Mouse (Mus musculus) heart, adult 9 months (tissue): Measurements from ENCODE around the gene Pold4.

ENCODE experiments used
- DNase-seq, 2 experiments: peaks; one replicate each; pipeline ENCODE4 v3.0.0; 2022; ENCODE audit warnings: low spot score in 2 of 2

Gene Pold4

GRCm38 (mm10) chr19:4203604-4204326, 27.9 kb upstream of the Pold4 start:
- no peak for DNase-seq

DNA sequence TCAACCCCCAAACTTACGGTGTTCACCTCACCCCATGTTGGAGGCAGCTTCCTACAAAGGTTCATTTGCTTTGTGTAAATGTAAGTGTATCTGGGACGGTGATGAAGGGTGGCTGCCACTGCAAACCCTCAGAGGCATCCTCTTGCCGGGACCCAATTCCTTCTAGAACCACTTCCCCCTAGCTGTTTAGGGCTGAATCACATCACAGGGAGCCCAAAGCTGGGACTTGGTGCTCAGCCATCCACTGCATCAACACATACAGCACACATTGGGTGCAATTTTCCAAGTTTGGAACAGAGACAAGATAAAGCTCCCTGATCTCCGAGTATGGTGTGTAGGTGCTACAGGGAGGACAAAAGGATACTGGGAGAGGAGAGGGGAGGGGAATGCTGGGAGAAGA, 26.8 kb upstream of the Pold4 start:
- no peak for DNase-seq

DNA sequence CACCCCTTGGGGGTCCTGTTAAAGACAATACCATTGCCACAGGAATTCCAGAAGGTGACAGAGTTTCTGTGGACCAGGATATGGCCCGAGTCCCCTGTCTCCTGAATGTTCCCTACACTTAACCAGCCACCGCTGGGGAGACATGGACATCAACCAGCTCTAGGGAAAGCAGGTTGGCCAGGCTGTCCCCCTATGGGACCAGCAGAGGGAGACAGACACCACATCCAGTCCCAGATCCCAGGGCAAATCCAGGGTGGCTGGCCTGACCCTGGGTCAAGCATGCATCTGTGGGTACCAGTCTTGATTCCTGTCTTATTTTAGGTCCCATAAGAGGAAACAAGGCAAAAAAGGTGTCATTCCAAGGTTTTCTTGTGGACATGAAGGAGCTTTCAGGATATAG, 24.7 kb upstream of the Pold4 start:
- DNase-seq: peak; percentile 72 to 78

GRCm38 (mm10) chr19:4208563-4208962, 23.1 kb upstream of the Pold4 start:
- no peak for DNase-seq

GRCm38 (mm10) chr19:4211891-4212588, 19.7 kb upstream of the Pold4 start:
- no peak for DNase-seq

DNA sequence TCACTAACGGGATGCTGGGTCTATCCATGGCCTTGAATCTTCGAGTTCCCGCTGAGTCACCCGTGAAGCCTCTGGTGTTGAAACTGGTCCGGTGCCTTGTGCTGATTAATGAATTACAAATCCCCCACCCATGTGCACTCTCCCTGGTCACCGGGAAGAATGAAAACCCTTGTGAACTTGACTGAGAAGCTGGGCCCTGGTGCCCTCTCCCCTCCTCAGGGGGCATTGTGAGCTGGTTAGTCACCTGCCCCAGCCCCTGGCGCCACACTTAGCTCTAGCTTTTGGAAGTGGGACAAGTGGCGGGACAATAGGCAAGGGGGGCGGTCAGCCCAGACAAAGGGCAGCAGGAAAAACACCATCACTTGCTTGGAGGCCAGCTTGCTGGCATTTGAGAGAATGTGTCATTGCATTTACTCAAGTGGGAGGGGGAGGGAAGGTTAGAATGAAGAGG, 18.1 kb upstream of the Pold4 start:
- DNase-seq: no peak

DNA sequence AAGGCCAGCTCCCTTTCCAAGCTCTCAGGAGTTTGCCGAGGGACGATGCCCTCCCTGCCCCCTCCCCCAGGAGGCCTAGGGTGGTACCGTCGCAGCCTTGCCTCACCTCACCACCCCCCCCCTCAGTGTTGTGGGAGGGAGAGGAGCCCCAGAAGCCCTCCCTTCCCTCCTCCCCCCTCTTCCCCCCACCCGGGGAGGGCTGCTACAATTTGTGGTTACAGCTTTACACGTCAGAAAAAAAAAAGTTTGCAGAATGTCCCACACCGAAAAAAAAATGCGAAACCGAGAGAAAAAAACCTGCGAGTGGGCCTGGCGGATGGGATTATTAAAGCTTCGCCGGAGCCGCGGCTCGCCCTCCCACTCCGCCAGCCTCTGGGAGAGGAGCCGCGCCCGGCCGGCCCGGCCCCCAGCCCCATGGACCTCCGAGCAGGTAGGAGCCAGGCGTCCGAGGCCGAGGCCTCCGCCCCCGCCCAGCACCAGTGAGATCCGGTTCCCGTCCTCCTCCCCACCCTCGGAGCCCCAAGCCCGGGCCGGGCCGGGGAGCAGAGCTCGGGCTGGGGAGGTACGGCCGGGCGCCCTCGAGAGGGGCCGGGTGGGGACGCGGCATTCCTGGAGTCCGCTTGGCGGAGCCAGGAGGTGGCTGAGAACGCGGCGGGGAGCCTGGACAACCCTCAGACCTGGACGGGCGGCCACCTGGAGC, 17.5 kb upstream of the Pold4 start, which contains the start of the genes Clcf1 and AC109138.7:
Gene Clcf1 (plus strand): TSS at position 168 of the 700 bp plus-strand sequence.
Gene AC109138.7 (plus strand): TSS at position 287 of the 700 bp plus-strand sequence.
- no peak for DNase-seq

DNA sequence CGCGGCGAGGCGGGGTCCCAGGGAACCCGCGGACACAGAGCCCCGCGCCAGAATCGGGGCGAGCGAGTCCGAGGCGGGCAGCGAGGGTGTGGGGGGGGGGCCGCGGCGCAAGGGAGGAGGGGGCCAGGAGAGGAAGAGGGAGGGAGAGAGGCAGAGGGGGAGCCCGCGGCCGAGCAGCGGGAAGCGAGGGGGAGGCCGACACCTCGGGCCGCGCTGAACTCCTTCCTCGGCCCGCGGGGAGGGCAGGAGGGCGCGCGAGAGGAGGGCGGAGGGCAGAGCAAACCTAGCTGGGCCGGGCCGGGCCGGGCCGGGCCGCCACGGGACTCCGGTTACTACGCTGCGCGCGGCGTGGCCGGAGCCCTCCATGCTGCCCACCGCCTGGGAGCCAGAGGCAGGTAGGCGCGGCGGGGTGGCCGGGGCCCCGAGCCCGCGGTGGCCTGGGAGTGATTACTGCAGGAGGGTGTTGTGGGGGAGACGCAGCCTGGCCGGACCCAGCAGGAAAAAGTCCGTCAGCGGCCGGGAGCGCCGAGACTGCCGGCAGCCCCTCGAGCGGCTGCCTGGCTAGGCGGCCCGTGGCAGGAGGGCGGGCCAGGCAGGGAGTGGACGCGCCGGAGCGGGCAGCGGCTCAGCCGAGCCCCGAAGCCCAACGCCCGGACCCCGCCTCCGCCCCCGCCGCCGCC, 16.8 kb upstream of the Pold4 start:
- no peak for DNase-seq

DNA sequence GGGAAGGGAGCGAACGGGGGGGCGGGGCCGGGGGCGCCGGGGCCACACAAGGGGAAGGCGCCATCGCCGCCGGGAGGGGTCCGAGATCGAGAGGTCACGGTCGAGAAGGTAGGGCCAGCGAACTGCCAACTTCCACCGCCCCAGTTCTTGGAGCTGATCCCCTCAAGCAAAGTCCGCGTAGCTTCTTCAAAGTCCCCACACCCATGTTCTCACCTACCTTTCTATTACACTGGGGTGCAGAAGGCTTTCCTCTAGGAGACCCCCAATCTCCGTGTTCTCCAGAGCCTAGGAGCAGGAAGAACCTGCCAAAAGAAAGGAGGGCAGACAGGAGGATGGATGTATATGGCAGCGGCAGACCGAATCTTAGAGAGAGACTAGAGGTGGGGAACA, 16.3 kb upstream of the Pold4 start:
- DNase-seq: no peak

- no peak for DNase-seq
Observed at GRCm38 (mm10) chr19:4216041-4216685, 15.5 kb upstream of the Pold4 start.

- no peak for DNase-seq
Observed at GRCm38 (mm10) chr19:4217140-4217539, 14.6 kb upstream of the Pold4 start.

GRCm38 (mm10) chr19:4217855-4218254, 13.8 kb upstream of the Pold4 start:
- DNase-seq: no peak

DNA sequence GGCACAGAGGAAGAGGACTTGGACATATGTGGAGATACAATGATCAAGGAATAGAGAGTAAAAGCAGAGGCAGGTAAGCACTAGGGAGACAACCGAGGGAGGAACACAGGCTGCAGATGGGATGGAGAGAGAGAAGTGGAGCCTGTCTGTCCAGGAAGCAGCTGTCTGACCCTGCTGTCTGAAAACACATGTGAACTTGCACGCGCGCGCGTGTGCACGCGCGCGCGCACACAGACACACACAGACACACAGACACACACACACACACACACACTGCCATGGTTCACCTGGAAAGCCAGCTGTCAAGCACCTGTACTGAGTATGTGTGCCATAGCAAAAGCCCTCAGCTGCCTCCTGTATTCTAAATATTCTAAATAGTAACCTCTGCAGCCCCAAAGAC, 13.4 kb upstream of the Pold4 start:
- no peak for DNase-seq

DNA sequence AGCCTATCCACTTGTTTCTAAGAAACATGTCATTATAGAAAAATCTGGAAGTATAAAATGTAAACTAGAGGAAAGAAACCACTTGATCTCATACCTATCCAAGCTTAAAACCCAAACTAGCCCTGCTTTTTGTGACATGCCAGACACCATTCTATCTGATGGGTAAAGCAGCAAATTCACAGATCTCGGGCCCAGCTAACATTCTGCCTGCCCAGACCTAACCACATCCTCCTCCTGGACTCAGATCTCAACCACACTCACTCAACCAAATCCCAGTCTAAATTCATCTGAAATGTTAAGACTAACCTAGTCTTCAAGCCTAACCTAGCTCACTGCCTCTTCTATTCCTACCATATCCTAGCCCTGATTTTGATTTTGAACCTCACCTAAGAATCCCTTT, 12.9 kb upstream of the Pold4 start:
- DNase-seq: no peak

DNA sequence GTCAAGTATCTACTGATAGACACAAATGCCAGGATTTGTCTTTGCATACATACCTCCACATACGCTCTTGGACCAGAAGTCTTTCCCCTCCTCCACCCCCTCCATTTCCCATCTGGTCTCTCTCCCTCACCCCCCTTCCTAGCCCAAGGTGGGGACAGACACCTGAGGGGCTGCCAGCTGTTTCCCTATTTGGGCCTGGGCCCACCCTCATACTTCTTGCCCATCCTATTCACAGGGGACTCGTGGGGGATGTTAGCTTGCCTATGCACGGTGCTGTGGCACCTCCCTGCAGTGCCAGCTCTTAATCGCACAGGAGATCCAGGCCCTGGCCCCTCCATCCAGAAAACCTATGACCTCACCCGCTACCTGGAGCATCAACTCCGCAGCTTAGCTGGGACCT, 11.8 kb upstream of the Pold4 start:
- no peak for DNase-seq

- no peak for DNase-seq
Observed at GRCm38 (mm10) chr19:4220416-4220815, 11.3 kb upstream of the Pold4 start.

GRCm38 (mm10) chr19:4220957-4221743, 10.5 kb upstream of the Pold4 start:
- DNase-seq: peak in 1 of 2 experiments; percentile 28

DNA sequence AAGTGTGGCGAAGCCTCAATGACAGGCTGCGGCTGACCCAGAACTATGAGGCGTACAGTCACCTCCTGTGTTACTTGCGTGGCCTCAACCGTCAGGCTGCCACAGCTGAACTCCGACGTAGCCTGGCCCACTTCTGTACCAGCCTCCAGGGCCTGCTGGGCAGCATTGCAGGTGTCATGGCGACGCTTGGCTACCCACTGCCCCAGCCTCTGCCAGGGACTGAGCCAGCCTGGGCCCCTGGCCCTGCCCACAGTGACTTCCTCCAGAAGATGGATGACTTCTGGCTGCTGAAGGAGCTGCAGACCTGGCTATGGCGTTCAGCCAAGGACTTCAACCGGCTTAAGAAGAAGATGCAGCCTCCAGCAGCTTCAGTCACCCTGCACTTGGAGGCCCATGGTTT, 9.5 kb upstream of the Pold4 start:
- DNase-seq: no peak

DNA sequence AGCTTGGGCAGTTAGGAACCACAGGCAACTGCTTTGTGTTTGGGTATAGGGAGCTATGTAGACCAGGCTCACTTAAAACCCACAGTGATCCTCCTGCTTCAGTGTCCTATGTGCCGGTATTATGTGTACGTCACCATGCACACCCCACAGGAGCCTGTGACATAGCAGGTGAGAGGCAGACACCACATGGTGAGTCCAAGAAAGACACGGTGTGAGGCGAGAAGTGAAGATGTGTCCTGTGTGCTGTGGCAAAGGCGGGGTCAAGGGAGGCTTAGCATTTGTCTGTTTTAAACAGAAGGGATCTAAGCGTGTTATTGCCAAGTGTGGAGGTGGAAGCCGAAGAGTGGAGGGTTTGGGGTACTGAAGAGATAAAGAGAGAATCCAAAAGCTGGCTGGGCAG, 4.9 kb upstream of the Pold4 start:
- no peak for DNase-seq

DNA sequence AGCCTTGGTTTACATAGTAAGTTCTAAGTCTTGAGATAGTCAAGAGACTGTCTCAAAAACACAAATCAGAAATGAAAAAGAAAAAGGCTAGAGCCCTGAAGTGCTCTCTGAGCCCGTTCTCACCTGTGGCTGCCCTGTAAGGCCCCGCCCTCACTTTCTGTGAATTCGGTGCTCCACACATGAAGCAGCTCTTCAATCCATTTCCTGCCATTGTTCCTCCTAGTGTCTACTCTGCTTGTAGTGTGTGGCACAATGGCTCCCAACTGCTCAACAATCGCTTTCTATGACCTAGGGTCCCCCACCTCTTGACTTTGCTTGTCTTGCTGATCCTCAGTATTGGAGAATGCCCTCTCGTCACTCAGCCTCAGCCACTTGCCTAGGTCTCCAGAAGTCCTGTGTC, 4.3 kb upstream of the Pold4 start:
- DNase-seq: no peak
